Mouse (Mus musculus): ENCODE measurements around the gene Gm28729. TPM values are rescaled to one million over a fixed set of nuclear protein-coding genes. Genes with fewer than 3 reads are reported as not detected.

Gm28729 gene
- total RNA-seq, 2 experiments from 2014 or later, result not detected

- no peak for DNase-seq (ENCODE audit: extremely low spot score in 1 of 2, low spot score in 2 of 2)
- intact Hi-C loops (cut with DNase I), result no loop called here
- TF ChIP-seq CTCF (IDR thresholded peaks at IDR 0.05), result no peak
Measured at GRCm38 (mm10) chr9:96450900-96451720, 74.0 kb downstream of the Gm28729 start.

GRCm38 (mm10) chr9:96449514-96449913 lies 75.5 kb downstream of the Gm28729 start:
- Histone ChIP-seq H3K4me3 (no peak overlapping the region), H3K27ac (no peak overlapping the region)
- intact Hi-C loops (cut with DNase I), result no loop called here
- DNase-seq (ENCODE audit: extremely low spot score in 1 of 2, low spot score in 2 of 2), result no peak
- TF ChIP-seq CTCF (IDR thresholded peaks at IDR 0.05), result no peak

More at GRCm38 (mm10) chr9:96450900-96451720, 74.0 kb downstream of the Gm28729 start:
- no peak overlapping the region for H3K4me3 ChIP-seq
- H3K27ac ChIP-seq, result no peak overlapping the region

- TF ChIP-seq CTCF (IDR thresholded peaks at IDR 0.05), result no peak
- no peak for DNase-seq (ENCODE audit: extremely low spot score in 1 of 2, low spot score in 2 of 2)
- H3K27ac ChIP-seq, result no peak overlapping the region
- intact Hi-C loops (cut with DNase I), result no loop called here
- H3K4me3 ChIP-seq, result no peak overlapping the region
Measured at GRCm38 (mm10) chr9:96445351-96445750, 79.7 kb downstream of the Gm28729 start.

GRCm38 (mm10) chr9:96442081-96442480 lies 83.0 kb downstream of the Gm28729 start:
- DNase-seq (ENCODE audit: extremely low spot score in 1 of 2, low spot score in 2 of 2), result no peak
- intact Hi-C loops (cut with DNase I), result no loop called here
- TF ChIP-seq CTCF (IDR thresholded peaks at IDR 0.05), result no peak
- Histone ChIP-seq H3K27ac (no peak overlapping the region), H3K4me3 (no peak overlapping the region)

- Histone ChIP-seq H3K4me3 (peak overlapping the region; percentile 47), H3K27ac (peak overlapping the region; percentile 78)
- TF ChIP-seq CTCF (IDR thresholded peaks at IDR 0.05), result no peak
- intact Hi-C loops (cut with DNase I), result loop anchor here (2.0 to 5.0 kb wide), 2 partner anchors 38 to 76 kb away; partner anchors contain the start of gene Atp1b3
- DNase-seq (ENCODE audit: extremely low spot score in 1 of 2, low spot score in 2 of 2), result no peak
Measured at GRCm38 (mm10) chr9:96438334-96438871, 86.7 kb downstream of the Gm28729 start.

- peak overlapping the region; percentile 78 for H3K27ac ChIP-seq
- peak; percentile 3; the same call in 1 of the 2 replicates for TF ChIP-seq CTCF (IDR thresholded peaks at IDR 0.05)
- peak overlapping the region; percentile 47 for H3K4me3 ChIP-seq
- intact Hi-C loops (cut with DNase I), result loop anchor here (2.0 to 5.0 kb wide), 2 partner anchors 39 to 76 kb away; partner anchors contain the start of gene Atp1b3
- peak in 1 of 2 experiments; percentile 40 for DNase-seq (ENCODE audit: extremely low spot score in 1 of 2, low spot score in 2 of 2)
Measured at GRCm38 (mm10) chr9:96437805-96438333, 87.2 kb downstream of the Gm28729 start.

- H3K4me3 ChIP-seq, result peak overlapping the region; percentile 47
- intact Hi-C loops (cut with DNase I), result loop anchor here (5.0 kb wide), 1 partner anchor 75 kb away; the partner anchor contains the start of gene Atp1b3
- no peak for TF ChIP-seq CTCF (IDR thresholded peaks at IDR 0.05)
- no peak for DNase-seq (ENCODE audit: extremely low spot score in 1 of 2, low spot score in 2 of 2)
- peak overlapping the region; percentile 78 for H3K27ac ChIP-seq
Measured at GRCm38 (mm10) chr9:96436901-96437804, 87.9 kb downstream of the Gm28729 start.

Other genes starting within 250 kb of the Gm28729 start
- 10 to 100 TPM; 81.7 to 89.0 TPM for gene Atp1b3, start 160.8 kb downstream of the Gm28729 start, total RNA-seq (2021)
- 10 to 100 TPM; 59.5 to 67.7 TPM for gene Rnf7, start 46.6 kb downstream of the Gm28729 start, total RNA-seq (2021)
- gene Rasa2, start 106.4 kb upstream of the Gm28729 start, total RNA-seq (2021), result 10 to 100 TPM; 40.5 to 43.9 TPM
- gene Zbtb38, start 227.6 kb upstream of the Gm28729 start, total RNA-seq (2021), result 10 to 100 TPM; 64.2 to 68.6 TPM